Mouse (Mus musculus): ENCODE data around the gene Nme9. TPM values are rescaled to one million over a fixed set of nuclear protein-coding genes. Genes with fewer than 3 reads are reported as not detected.

Nme9 gene
- polyA plus RNA-seq, 1 experiment: not detected

DNA sequence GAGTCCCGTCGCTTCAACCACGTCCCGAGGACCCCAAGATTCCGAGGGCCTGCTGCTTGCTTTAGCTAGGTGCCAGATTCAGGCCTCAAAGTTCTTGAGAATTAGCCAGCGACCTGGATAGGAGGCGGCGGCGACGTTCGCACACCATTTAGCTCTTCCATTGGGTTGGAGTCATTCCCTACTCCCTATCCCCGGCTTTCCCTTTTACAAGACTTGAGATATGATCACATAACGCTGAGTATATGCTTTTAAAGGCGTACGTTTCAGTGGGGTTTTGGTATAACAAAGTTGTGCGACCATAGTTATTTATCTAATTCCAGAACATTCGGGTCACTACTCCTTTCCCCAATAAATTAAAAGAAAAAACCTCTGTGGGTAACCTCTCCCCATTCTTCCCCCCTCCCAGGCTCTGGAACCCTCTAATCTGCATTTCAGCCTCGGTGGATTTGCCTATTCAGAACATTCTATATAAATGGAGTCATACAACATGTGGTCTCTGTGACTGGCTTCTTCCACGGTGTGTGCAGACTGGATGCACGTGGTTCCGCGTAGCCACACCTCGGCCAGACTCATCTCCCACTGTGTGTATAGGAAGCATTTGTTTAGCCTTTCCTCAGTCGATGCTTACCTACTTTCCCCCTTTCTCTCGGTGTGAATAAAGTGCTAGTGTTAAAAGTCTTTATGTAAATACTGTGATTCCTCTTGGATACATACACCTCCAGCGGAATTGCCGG lies 14.1 kb upstream of the Nme9 start, which contains the start of gene Mras:
Gene Mras, minus strand, starts transcription at position 351 of the 734 bp plus-strand sequence.
- TF ChIP-seq E2F4 (IDR thresholded peaks at IDR 0.05; ENCODE audit: insufficient read depth) (no peak), CEBPB (IDR thresholded peaks at IDR 0.05; ENCODE audit: insufficient read depth, poor library complexity, severe bottlenecking) (no peak), SRF (IDR thresholded peaks at IDR 0.05; ENCODE audit: control insufficient read depth, insufficient read length, low read depth) (no peak), MAX (IDR thresholded peaks at IDR 0.05; ENCODE audit: low read depth) (no peak), MYOG (IDR thresholded peaks at IDR 0.05; ENCODE audit: control insufficient read depth in 1 of 3, insufficient read depth in 1 of 3, insufficient read length in 2 of 3, low read depth in 2 of 3) (no peak), TCF12 (IDR thresholded peaks at IDR 0.05; ENCODE audit: insufficient read depth, poor library complexity, severe bottlenecking) (no peak), POLR2A (IDR thresholded peaks at IDR 0.05; ENCODE audit: insufficient read length, low read depth) (no peak), TCF3 (IDR thresholded peaks at IDR 0.05; ENCODE audit: insufficient read length, low read depth) (no peak), POLR2AphosphoS2 (IDR thresholded peaks at IDR 0.05; ENCODE audit: insufficient read length, low read depth) (no peak), MYOD1 (IDR thresholded peaks at IDR 0.05; ENCODE audit: control insufficient read depth in 1 of 3, insufficient read length in 2 of 3, low read depth in 2 of 3) (no peak), REST (IDR thresholded peaks at IDR 0.05; ENCODE audit: insufficient read depth, insufficient read length) (no peak), USF1 (IDR thresholded peaks at IDR 0.05; ENCODE audit: low read depth) (no peak)
- peak within 1 kb of the TSS; percentile 57 for H3K4me3 ChIP-seq
- peak within 1 kb of the TSS; percentile 92 for H3K4me2 ChIP-seq (ENCODE audit: low read depth)

DNA sequence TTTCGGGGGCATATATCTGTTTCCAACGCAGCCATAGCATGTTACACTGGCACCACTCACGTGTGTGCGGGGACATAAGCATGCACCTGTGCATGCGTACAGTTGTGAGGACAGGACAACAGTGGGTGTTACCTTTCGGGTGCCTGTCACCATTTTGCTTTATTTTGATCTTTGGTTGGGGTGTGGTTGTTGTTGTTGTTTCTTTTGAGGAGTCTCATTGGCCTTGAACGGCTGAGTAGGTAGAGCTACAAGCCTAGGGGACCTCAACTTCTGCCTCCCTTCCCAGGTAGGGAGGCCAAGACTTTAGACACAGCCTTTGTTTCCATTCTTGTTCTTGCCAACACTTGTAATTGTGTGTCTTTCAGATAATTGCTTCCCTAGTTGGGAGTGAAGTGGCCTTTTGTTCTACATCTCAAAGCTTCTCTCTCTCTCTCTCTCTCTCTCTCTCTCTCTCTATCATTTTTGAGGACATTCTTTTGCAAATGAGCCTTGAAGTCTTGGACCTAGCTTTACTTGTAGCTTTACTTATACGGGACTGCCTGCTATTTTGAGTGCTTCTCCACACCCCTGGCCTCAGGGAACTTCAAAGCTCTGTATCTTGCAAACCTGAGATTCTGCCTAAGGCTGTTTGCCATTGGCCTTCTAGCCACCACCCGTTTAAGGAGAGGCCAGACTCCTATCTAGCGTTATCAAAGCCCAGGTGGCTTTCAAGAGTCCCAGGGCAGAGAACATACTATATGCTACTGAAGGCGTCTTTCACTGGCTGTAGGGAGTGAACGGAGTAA lies 13.3 kb upstream of the Nme9 start:
- TF ChIP-seq USF1 (IDR thresholded peaks at IDR 0.05; ENCODE audit: low read depth) (no peak), MAX (IDR thresholded peaks at IDR 0.05; ENCODE audit: low read depth) (no peak), REST (IDR thresholded peaks at IDR 0.05; ENCODE audit: insufficient read depth, insufficient read length) (no peak), MYOD1 (IDR thresholded peaks at IDR 0.05; ENCODE audit: control insufficient read depth in 1 of 3, insufficient read length in 2 of 3, low read depth in 2 of 3) (no peak), POLR2AphosphoS2 (IDR thresholded peaks at IDR 0.05; ENCODE audit: insufficient read length, low read depth) (no peak), MYOG (IDR thresholded peaks at IDR 0.05; ENCODE audit: control insufficient read depth in 1 of 3, insufficient read depth in 1 of 3, insufficient read length in 2 of 3, low read depth in 2 of 3) (no peak), POLR2A (IDR thresholded peaks at IDR 0.05; ENCODE audit: insufficient read length, low read depth) (no peak), SRF (IDR thresholded peaks at IDR 0.05; ENCODE audit: control insufficient read depth, insufficient read length, low read depth) (no peak), TCF3 (IDR thresholded peaks at IDR 0.05; ENCODE audit: insufficient read length, low read depth) (no peak), TCF12 (IDR thresholded peaks at IDR 0.05; ENCODE audit: insufficient read depth, poor library complexity, severe bottlenecking) (no peak), E2F4 (IDR thresholded peaks at IDR 0.05; ENCODE audit: insufficient read depth) (no peak), CEBPB (IDR thresholded peaks at IDR 0.05; ENCODE audit: insufficient read depth, poor library complexity, severe bottlenecking) (no peak)

More for the DNA sequence above, 14.1 kb upstream of the Nme9 start, which contains the start of gene Mras:
- H3ac ChIP-seq (ENCODE audit: control insufficient read depth, insufficient read length): peak within 1 kb of the TSS; percentile 90
- no peaks in the 10 kb centered on the region for H3K27me3 ChIP-seq (ENCODE audit: control insufficient read depth, insufficient read depth, insufficient read length)
- H3K36me3 ChIP-seq (ENCODE audit: control insufficient read depth, insufficient read depth): no peaks in the 10 kb centered on the region
- peaks cover 2% of the 10 kb centered on the region for H3K79me2 ChIP-seq (ENCODE audit: control insufficient read depth, insufficient read depth)

DNA sequence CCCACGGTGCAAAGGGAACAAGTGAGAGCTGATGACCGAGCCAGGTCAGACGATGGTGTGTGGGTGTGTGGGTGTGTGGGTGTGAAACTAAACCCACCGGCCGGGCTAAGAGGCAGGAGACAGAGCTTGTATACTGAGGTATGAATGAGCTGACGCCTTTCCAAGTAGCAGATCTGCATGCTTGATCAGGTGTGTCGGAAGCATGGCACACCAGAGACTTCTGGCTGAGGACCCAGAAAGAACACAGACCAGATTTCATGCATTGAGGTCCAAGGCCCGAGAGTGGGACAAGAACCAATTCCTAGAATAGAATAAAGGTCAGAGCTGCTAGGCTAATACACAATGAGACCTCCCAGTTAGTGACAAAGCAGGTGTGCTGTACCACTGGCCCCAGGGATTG lies 12.2 kb upstream of the Nme9 start:
- Histone ChIP-seq H3K27me3 (ENCODE audit: control insufficient read depth, insufficient read depth, insufficient read length) (no peaks in the 10 kb centered on the region), H3K4me3 (no peak overlapping the region), H3ac (ENCODE audit: control insufficient read depth, insufficient read length) (no peak overlapping the region), H3K79me2 (ENCODE audit: control insufficient read depth, insufficient read depth) (peaks cover 2% of the 10 kb centered on the region), H3K36me3 (ENCODE audit: control insufficient read depth, insufficient read depth) (no peaks in the 10 kb centered on the region), H3K4me2 (ENCODE audit: low read depth) (no peak overlapping the region)
- TF ChIP-seq MAX (IDR thresholded peaks at IDR 0.05; ENCODE audit: low read depth) (no peak), E2F4 (IDR thresholded peaks at IDR 0.05; ENCODE audit: insufficient read depth) (no peak), TCF12 (IDR thresholded peaks at IDR 0.05; ENCODE audit: insufficient read depth, poor library complexity, severe bottlenecking) (no peak), CEBPB (IDR thresholded peaks at IDR 0.05; ENCODE audit: insufficient read depth, poor library complexity, severe bottlenecking) (no peak), REST (IDR thresholded peaks at IDR 0.05; ENCODE audit: insufficient read depth, insufficient read length) (no peak), TCF3 (IDR thresholded peaks at IDR 0.05; ENCODE audit: insufficient read length, low read depth) (no peak), SRF (IDR thresholded peaks at IDR 0.05; ENCODE audit: control insufficient read depth, insufficient read length, low read depth) (no peak), POLR2A (IDR thresholded peaks at IDR 0.05; ENCODE audit: insufficient read length, low read depth) (no peak), MYOD1 (IDR thresholded peaks at IDR 0.05; ENCODE audit: control insufficient read depth in 1 of 3, insufficient read length in 2 of 3, low read depth in 2 of 3) (no peak), MYOG (IDR thresholded peaks at IDR 0.05; ENCODE audit: control insufficient read depth in 1 of 3, insufficient read depth in 1 of 3, insufficient read length in 2 of 3, low read depth in 2 of 3) (no peak), USF1 (IDR thresholded peaks at IDR 0.05; ENCODE audit: low read depth) (no peak), POLR2AphosphoS2 (IDR thresholded peaks at IDR 0.05; ENCODE audit: insufficient read length, low read depth) (no peak)

More for the DNA sequence above, 13.3 kb upstream of the Nme9 start:
- Histone ChIP-seq H3K36me3 (ENCODE audit: control insufficient read depth, insufficient read depth) (no peaks in the 10 kb centered on the region), H3K4me3 (peak overlapping the region; percentile 57), H3K27me3 (ENCODE audit: control insufficient read depth, insufficient read depth, insufficient read length) (no peaks in the 10 kb centered on the region), H3K4me2 (ENCODE audit: low read depth) (no peak overlapping the region), H3ac (ENCODE audit: control insufficient read depth, insufficient read length) (no peak overlapping the region), H3K79me2 (ENCODE audit: control insufficient read depth, insufficient read depth) (peaks cover 2% of the 10 kb centered on the region)

DNA sequence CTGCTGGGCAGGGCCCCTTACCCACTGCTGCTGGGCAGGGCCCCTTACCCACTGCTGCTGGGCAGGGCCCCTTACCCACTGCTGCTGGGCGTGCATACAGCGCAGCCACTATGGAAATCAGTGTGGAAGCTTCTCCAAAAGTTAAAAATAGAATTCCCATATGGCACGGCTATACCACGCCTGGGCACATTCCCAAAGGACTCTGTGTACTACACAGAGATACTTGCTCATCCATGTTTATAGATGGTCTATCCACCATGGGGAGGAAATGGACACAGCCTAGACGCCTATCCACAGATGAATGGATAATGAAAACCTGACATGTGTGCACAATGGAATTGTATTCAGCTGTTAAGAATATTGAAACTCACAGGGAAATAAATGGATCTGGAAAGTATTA lies 10.3 kb upstream of the Nme9 start:
- TF ChIP-seq SRF (IDR thresholded peaks at IDR 0.05; ENCODE audit: control insufficient read depth, insufficient read length, low read depth): no peak
- TF ChIP-seq MYOD1 (IDR thresholded peaks at IDR 0.05; ENCODE audit: control insufficient read depth in 1 of 3, insufficient read length in 2 of 3, low read depth in 2 of 3): no peak
- no peak for TF ChIP-seq MAX (IDR thresholded peaks at IDR 0.05; ENCODE audit: low read depth)
- no peak for TF ChIP-seq REST (IDR thresholded peaks at IDR 0.05; ENCODE audit: insufficient read depth, insufficient read length)
- TF ChIP-seq MYOG (IDR thresholded peaks at IDR 0.05; ENCODE audit: control insufficient read depth in 1 of 3, insufficient read depth in 1 of 3, insufficient read length in 2 of 3, low read depth in 2 of 3): no peak
- no peak for TF ChIP-seq E2F4 (IDR thresholded peaks at IDR 0.05; ENCODE audit: insufficient read depth)
- no peak for TF ChIP-seq CEBPB (IDR thresholded peaks at IDR 0.05; ENCODE audit: insufficient read depth, poor library complexity, severe bottlenecking)
- no peak overlapping the region for H3ac ChIP-seq (ENCODE audit: control insufficient read depth, insufficient read length)
- peaks cover under 1% of the 10 kb centered on the region for H3K79me2 ChIP-seq (ENCODE audit: control insufficient read depth, insufficient read depth)
- H3K4me2 ChIP-seq (ENCODE audit: low read depth): no peak overlapping the region
- no peaks in the 10 kb centered on the region for H3K36me3 ChIP-seq (ENCODE audit: control insufficient read depth, insufficient read depth)
- H3K27me3 ChIP-seq (ENCODE audit: control insufficient read depth, insufficient read depth, insufficient read length): no peaks in the 10 kb centered on the region
- no peak overlapping the region for H3K4me3 ChIP-seq

All from myocyte (in vitro differentiated cells).